8 mouse cellular contexts compared by ENCODE assay signal in genomic region chr7:80860227-80860626, GRCm38 (mm10). TPM values are rescaled to one million over a fixed set of nuclear protein-coding genes. Genes with fewer than 3 reads are reported as not detected.
DNase-seq lines count a peak whose midpoint lies in the region; ATAC-seq and TF ChIP-seq lines count a peak whose summit lies in the region.

No protein-coding gene starts in this region.

- peak; percentile 89 for DNase-seq in CD4-positive, CD25-positive, alpha-beta regulatory T cell, adult 2 months (ENCODE audit: low read depth, low spot score)
- peak; percentile 84 for DNase-seq in T-cell, adult 2 months (ENCODE audit: low spot score)
- peak; percentile 88 for DNase-seq in heart, embryonic 10.5 days (ENCODE audit: low spot score)
- peak; percentile 71 to 74 for DNase-seq in kidney, adult 8-10 months
- DNase-seq in urinary bladder, postnatal 25 days (ENCODE audit: low spot score), result peak; percentile 34

- TF ChIP-seq CTCF in cortical plate, adult 2 months (IDR thresholded peaks at IDR 0.05; ENCODE audit: extremely low read depth, insufficient read depth, low read length), result no peak
- TF ChIP-seq CTCF in olfactory bulb, adult 2 months (IDR thresholded peaks at IDR 0.05; ENCODE audit: insufficient read depth, low read depth, low read length), result no peak

- peak overlapping the region; percentile 66 for H3K4me2 ChIP-seq in lung, embryonic 16.5 days (ENCODE audit: low read depth, low read length)

- 1% methylated on average over 13 of the region's 13 CpGs for WGBS in heart, embryonic 10.5 days
- WGBS in lung, embryonic 16.5 days, result under 1% methylated on average over 13 of the region's 13 CpGs
- WGBS in olfactory bulb, adult 2 months, result under 1% methylated on average over 13 of the region's 13 CpGs

- no peak for TF ChIP-seq POLR2A in cortical plate, adult 2 months (IDR thresholded peaks at IDR 0.05; ENCODE audit: extremely low read depth, insufficient read depth, low read length)
- TF ChIP-seq POLR2A in olfactory bulb, adult 2 months (IDR thresholded peaks at IDR 0.05; ENCODE audit: insufficient read depth, low read depth, low read length), result no peak

- H3K4me1 ChIP-seq in cortical plate, adult 2 months (ENCODE audit: control insufficient read depth, insufficient read depth, low read length), result peaks cover 11% of the 10 kb centered on the region
- H3K4me1 ChIP-seq in heart, embryonic 10.5 days, result peaks cover 20% of the 10 kb centered on the region
- peaks cover 22% of the 10 kb centered on the region for H3K4me1 ChIP-seq in lung, embryonic 16.5 days (replicated peaks; ENCODE audit: control insufficient read depth, insufficient read depth, low read length)
- H3K4me1 ChIP-seq in olfactory bulb, adult 2 months (ENCODE audit: control insufficient read depth, insufficient read depth, low read length), result peaks cover 19% of the 10 kb centered on the region

- ATAC-seq in lung, embryonic 16.5 days (ENCODE audit: low read depth), result peak; percentile 64

- no peaks in the 10 kb centered on the region for H3K9me3 ChIP-seq in heart, embryonic 10.5 days
- H3K9me3 ChIP-seq in lung, embryonic 16.5 days (ENCODE audit: control insufficient read depth, low read length), result no peaks in the 10 kb centered on the region

- H3K27me3 ChIP-seq in heart, embryonic 10.5 days (ENCODE audit: insufficient read depth, poor library complexity, severe bottlenecking), result no peaks in the 10 kb centered on the region
- H3K27me3 ChIP-seq in lung, embryonic 16.5 days (ENCODE audit: control insufficient read depth, insufficient read depth, low read depth, low read length), result no peaks in the 10 kb centered on the region

- H3K36me3 ChIP-seq in heart, embryonic 10.5 days, result peaks cover 23% of the 10 kb centered on the region
- H3K36me3 ChIP-seq in lung, embryonic 16.5 days (ENCODE audit: control insufficient read depth, insufficient read depth, low read length), result peaks cover 3% of the 10 kb centered on the region; the same call in 1 of the 2 replicates

- H3K9ac ChIP-seq in lung, embryonic 16.5 days (ENCODE audit: low read length), result peak overlapping the region; percentile 60

- H3K4me3 ChIP-seq in cortical plate, adult 2 months (ENCODE audit: insufficient read depth, low read length), result peak overlapping the region; percentile 75
- peak overlapping the region; percentile 86 for H3K4me3 ChIP-seq in heart, embryonic 10.5 days
- peak overlapping the region; percentile 66 for H3K4me3 ChIP-seq in lung, embryonic 16.5 days (ENCODE audit: low read length)
- H3K4me3 ChIP-seq in olfactory bulb, adult 2 months (ENCODE audit: insufficient read depth, low read depth, low read length), result peak overlapping the region; percentile 39

- no peak overlapping the region for H3K27ac ChIP-seq in cortical plate, adult 2 months (ENCODE audit: insufficient read depth, low read length)
- H3K27ac ChIP-seq in heart, embryonic 10.5 days, result peak overlapping the region; percentile 98
- peak overlapping the region; percentile 14; the same call in 1 of the 2 replicates for H3K27ac ChIP-seq in lung, embryonic 16.5 days (ENCODE audit: low read length)
- no peak overlapping the region for H3K27ac ChIP-seq in olfactory bulb, adult 2 months (ENCODE audit: insufficient read depth, low read depth, low read length)

RNA-seq across cellular contexts. Expression of gene Zscan2, which starts 0.5 kb away (rescaled TPM):
- polyA plus RNA-seq in cortical plate, adult 2 months (2012; rRNA removed), result 10.2 and 11.1 TPM in 2 replicates
- 2.3 and 2.5 TPM in 2 replicates for polyA plus RNA-seq in heart, embryonic 10.5 days (2016; fragmentation: Nextera tagmentation; extraction: Ambion mirVana)
- 1.9 and 2.3 TPM in 2 replicates for polyA plus RNA-seq in lung, embryonic 16.5 days (2015; fragmentation: Nextera tagmentation; extraction: Ambion mirVana)
- not detected in 2 replicates for polyA plus RNA-seq in olfactory bulb, adult 2 months (2012; ENCODE audit: insufficient read depth, insufficient read length, low replicate concordance, missing spikeins)

RNA-seq across cellular contexts. Expression of gene Iqgap1, which starts 34.5 kb away (rescaled TPM):
- 18.9 and 19.8 TPM in 2 replicates for polyA plus RNA-seq in cortical plate, adult 2 months (2012; rRNA removed)
- polyA plus RNA-seq in heart, embryonic 10.5 days (2016; fragmentation: Nextera tagmentation; extraction: Ambion mirVana), result 37.7 and 39.5 TPM in 2 replicates
- polyA plus RNA-seq in lung, embryonic 16.5 days (2015; fragmentation: Nextera tagmentation; extraction: Ambion mirVana), result 136 and 141 TPM in 2 replicates
- not detected in 2 replicates for polyA plus RNA-seq in olfactory bulb, adult 2 months (2012; ENCODE audit: insufficient read depth, insufficient read length, low replicate concordance, missing spikeins)

RNA-seq across cellular contexts. Expression of gene Wdr73, which starts 40.8 kb away (rescaled TPM):
- 29.6 and 30.5 TPM in 2 replicates for polyA plus RNA-seq in cortical plate, adult 2 months (2012; rRNA removed)
- polyA plus RNA-seq in heart, embryonic 10.5 days (2016; fragmentation: Nextera tagmentation; extraction: Ambion mirVana), result 27.1 and 39.6 TPM in 2 replicates
- 32.2 and 35.5 TPM in 2 replicates for polyA plus RNA-seq in lung, embryonic 16.5 days (2015; fragmentation: Nextera tagmentation; extraction: Ambion mirVana)
- not detected in 2 replicates for polyA plus RNA-seq in olfactory bulb, adult 2 months (2012; ENCODE audit: insufficient read depth, insufficient read length, low replicate concordance, missing spikeins)

RNA-seq across cellular contexts. Expression of gene Nmb, which starts 44.6 kb away (rescaled TPM):
- polyA plus RNA-seq in cortical plate, adult 2 months (2012; rRNA removed), result 11.0 and 17.0 TPM in 2 replicates
- 4.9 and 6.5 TPM in 2 replicates for polyA plus RNA-seq in heart, embryonic 10.5 days (2016; fragmentation: Nextera tagmentation; extraction: Ambion mirVana)
- 9.7 and 9.9 TPM in 2 replicates for polyA plus RNA-seq in lung, embryonic 16.5 days (2015; fragmentation: Nextera tagmentation; extraction: Ambion mirVana)
- not detected in 2 replicates for polyA plus RNA-seq in olfactory bulb, adult 2 months (2012; ENCODE audit: insufficient read depth, insufficient read length, low replicate concordance, missing spikeins)

Comparison
In these comparisons a context has a peak if more than half of its experiments do, and no peak if none do; other contexts are left out.
1. DNase-seq: peak in every context shown above with its lines; median percentile 89 in CD4-positive, CD25-positive, alpha-beta regulatory T cell, adult 2 months; 88 in heart, embryonic 10.5 days; 84 in T-cell, adult 2 months; 72 in kidney, adult 8-10 months; 34 in urinary bladder, postnatal 25 days.
2. H3K27ac ChIP-seq: peak in heart, embryonic 10.5 days (single experiment) and lung, embryonic 16.5 days (single experiment); none in cortical plate, adult 2 months (single experiment) and olfactory bulb, adult 2 months (single experiment).
3. RNA of gene Wdr73, which starts 40.8 kb away (polyA plus RNA-seq): 27.1 to 39.6 TPM in heart, embryonic 10.5 days, 32.2 to 35.5 TPM in lung, embryonic 16.5 days and 29.6 to 30.5 TPM in cortical plate, adult 2 months; not detected in olfactory bulb, adult 2 months; every median in the first group is over 10 times any median in the second.
4. Peak in every context shown above with its lines, with median percentiles within 50 percentile points of each other: H3K4me3 ChIP-seq.